Mouse (Mus musculus) hindlimb bud, embryonic 11.5 days (tissue): ENCODE data around the gene Vmn1r81.

ENCODE experiments used
- DNase-seq: peaks from one replicate; pipeline ENCODE4 v3.0.0-alpha.2; 2012; ENCODE audit warnings: low read depth, low spot score; ENCODE audit errors: extremely low spot score

The Vmn1r81 gene

GRCm38 (mm10) chr7:12268169-12268568 is at the start of gene Vmn1r81:
TSS of gene Vmn1r81 (minus strand) at chr7:12268269.
- no peak for DNase-seq

- DNase-seq = no peak
Observed at GRCm38 (mm10) chr7:12300130-12300529, 32.1 kb upstream of the Vmn1r81 start, which contains the start of gene Vmn1r82. TSS of gene Vmn1r82 (plus strand) at chr7:12300430.

- DNase-seq = no peak
Observed at GRCm38 (mm10) chr7:12204141-12204540, 63.9 kb downstream of the Vmn1r81 start.
